Mouse (Mus musculus): ENCODE measurements around the gene Ldah. TPM values are rescaled to one million over a fixed set of nuclear protein-coding genes. Genes with fewer than 3 reads are reported as not detected.
"Not testable (repeated sequence)": the region's sequence is repeated elsewhere in the genome, so short reads cannot be mapped to it uniquely, and the experiment has no call there.

Ldah gene
- polyA plus RNA-seq (2016; fragmentation: Nextera tagmentation; extraction: Ambion mirVana) = 71.3 and 78.6 TPM in 2 replicates

DNA sequence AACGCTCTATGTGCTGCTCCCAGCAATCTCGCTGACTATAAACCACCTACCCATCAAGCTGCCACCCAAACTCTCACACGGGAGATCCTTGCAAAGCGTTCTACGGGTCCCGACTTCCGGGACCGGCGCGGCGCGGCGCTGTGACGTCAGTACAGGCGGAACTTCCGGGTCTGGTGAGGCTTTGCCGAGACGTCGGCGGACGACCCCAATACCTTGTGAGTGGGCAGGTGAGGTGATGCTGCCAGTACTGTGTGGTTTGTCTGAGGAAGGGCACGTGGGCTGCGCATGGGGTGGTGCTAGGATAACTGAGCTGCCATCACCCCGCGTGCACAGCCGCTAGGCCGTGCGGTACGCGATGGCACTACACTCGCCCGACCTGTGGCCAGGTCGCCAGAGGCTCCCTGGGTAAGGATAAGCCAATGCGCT lies at the start of gene Ldah:
Ldah (plus strand) TSS at position 130 of the 426 bp plus-strand sequence.
- no peak within 1 kb of the TSS for H3K27ac ChIP-seq (replicated peaks)
- 1% methylated on average over 34 of the region's 34 CpGs for WGBS

DNA sequence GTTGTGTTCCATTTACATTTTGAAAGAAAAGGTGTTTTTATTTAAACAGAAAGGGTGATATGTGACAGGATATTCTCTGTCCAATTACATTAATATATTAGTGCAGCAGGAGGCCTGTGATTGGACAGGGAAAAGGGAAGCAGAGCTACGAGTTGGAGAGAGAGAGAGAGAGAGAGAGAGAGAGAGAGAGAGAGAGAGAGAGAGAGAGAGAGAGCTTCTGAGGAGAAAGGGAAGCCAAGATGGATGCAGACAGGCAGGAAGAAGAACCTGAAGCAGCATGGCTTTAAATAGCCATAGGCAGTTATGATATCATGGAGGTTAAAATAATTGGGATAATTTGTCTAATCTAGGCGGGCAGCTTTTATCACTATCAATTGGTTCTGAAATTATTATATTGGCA lies 40.2 kb upstream of the Ldah start:
- Histone ChIP-seq H3K27ac (replicated peaks) (no peak overlapping the region), H3K27me3 (no peaks in the 10 kb centered on the region), H3K4me3 (no peak overlapping the region), H3K9me3 (no peaks in the 10 kb centered on the region), H3K4me2 (replicated peaks) (no peak overlapping the region), H3K9ac (replicated peaks) (no peak overlapping the region), H3K4me1 (no peaks in the 10 kb centered on the region), H3K36me3 (no peaks in the 10 kb centered on the region)
- WGBS = 75% methylated on average over 2 of the region's 2 CpGs
- no peak for ATAC-seq (ENCODE audit: low FRiP score, low read depth)

More for the DNA sequence above, at the start of gene Ldah:
- ATAC-seq (ENCODE audit: low FRiP score, low read depth) = peak; percentile 99
- Histone ChIP-seq H3K4me2 (replicated peaks) (peak within 1 kb of the TSS; percentile 74), H3K9me3 (no peaks in the 10 kb centered on the region), H3K4me1 (peaks cover 3% of the 10 kb centered on the region; the same call in 1 of the 2 replicates), H3K9ac (replicated peaks) (peak within 1 kb of the TSS; percentile 75), H3K36me3 (peaks cover 3% of the 10 kb centered on the region; the same call in 1 of the 2 replicates), H3K4me3 (peak within 1 kb of the TSS; percentile 64), H3K27me3 (no peaks in the 10 kb centered on the region)

DNA sequence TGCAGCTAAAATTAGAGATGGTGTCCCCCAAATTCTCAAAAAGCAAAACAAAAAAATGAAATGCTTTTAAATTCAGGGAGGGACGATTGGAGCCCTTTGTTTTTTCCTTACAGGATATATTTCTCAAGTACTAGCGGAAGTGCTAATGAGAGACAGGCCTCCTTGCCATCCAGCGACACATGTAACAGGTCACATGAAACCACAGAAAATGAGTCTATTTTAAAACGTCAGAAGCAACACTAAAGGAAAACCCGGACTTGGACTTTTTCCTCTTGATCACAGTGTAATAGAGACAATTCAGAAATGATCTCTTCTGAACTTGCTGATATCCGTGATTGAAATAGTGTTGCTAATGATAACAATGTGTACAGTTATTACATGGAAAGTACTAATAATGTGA lies 27.0 kb upstream of the Ldah start:
- Histone ChIP-seq H3K27ac (replicated peaks) (no peak overlapping the region), H3K27me3 (no peaks in the 10 kb centered on the region), H3K9me3 (no peaks in the 10 kb centered on the region), H3K4me3 (no peak overlapping the region), H3K4me1 (no peaks in the 10 kb centered on the region), H3K9ac (replicated peaks) (no peak overlapping the region), H3K36me3 (no peaks in the 10 kb centered on the region), H3K4me2 (replicated peaks) (no peak overlapping the region)
- ATAC-seq (ENCODE audit: low FRiP score, low read depth) = no peak
- WGBS = 68% methylated on average over 6 of the region's 6 CpGs

DNA sequence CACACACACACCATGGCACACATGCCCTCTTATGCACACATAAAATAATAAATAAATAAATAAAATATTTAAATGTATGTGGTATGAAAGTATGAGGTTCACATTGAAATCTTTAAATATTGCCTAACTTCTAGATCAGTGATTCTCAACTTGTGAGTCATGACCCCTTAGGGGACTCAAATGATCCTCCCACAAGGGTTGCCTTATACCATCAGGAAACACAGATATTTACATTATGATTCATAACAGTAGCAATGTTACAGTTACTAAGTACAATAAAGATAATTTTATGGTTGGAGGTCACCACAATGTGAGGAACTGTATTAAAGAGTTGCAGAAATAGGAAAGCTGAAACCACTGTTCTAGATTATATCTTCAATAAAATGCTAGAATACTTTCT lies 26.2 kb upstream of the Ldah start:
- ATAC-seq (ENCODE audit: low FRiP score, low read depth) = no peak
- H3K9me3 ChIP-seq = no peaks in the 10 kb centered on the region
- H3K27ac ChIP-seq (replicated peaks) = no peak overlapping the region
- no peak overlapping the region for H3K4me2 ChIP-seq (replicated peaks)
- H3K27me3 ChIP-seq = no peaks in the 10 kb centered on the region
- no peak overlapping the region for H3K9ac ChIP-seq (replicated peaks)
- no peaks in the 10 kb centered on the region for H3K4me1 ChIP-seq
- H3K36me3 ChIP-seq = no peaks in the 10 kb centered on the region
- H3K4me3 ChIP-seq = no peak overlapping the region

DNA sequence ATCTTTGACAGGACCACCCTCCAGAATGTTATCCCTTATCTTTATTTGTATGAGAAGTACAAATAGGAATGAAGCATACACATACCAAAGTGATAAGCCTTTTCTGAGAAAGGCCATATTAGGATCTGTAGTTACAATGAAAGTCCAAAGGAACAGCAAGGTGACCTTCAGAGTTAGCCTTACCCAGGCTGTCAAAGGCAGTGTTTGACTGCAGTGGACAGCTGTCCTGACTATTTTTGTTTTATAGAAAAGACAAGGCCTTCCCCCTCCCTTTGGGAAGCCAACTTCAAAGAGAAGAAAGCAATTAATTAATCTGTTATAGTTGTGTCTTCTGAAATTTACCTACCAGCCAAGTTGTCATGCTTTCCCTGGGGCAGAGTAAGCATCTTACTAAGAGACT lies 23.4 kb upstream of the Ldah start:
- no peak overlapping the region for H3K4me3 ChIP-seq
- H3K36me3 ChIP-seq = no peaks in the 10 kb centered on the region
- no peak overlapping the region for H3K27ac ChIP-seq (replicated peaks)
- H3K4me1 ChIP-seq = no peaks in the 10 kb centered on the region
- no peak for ATAC-seq (ENCODE audit: low FRiP score, low read depth)
- H3K4me2 ChIP-seq (replicated peaks) = no peak overlapping the region
- H3K9ac ChIP-seq (replicated peaks) = no peak overlapping the region
- H3K27me3 ChIP-seq = no peaks in the 10 kb centered on the region
- H3K9me3 ChIP-seq = no peaks in the 10 kb centered on the region

DNA sequence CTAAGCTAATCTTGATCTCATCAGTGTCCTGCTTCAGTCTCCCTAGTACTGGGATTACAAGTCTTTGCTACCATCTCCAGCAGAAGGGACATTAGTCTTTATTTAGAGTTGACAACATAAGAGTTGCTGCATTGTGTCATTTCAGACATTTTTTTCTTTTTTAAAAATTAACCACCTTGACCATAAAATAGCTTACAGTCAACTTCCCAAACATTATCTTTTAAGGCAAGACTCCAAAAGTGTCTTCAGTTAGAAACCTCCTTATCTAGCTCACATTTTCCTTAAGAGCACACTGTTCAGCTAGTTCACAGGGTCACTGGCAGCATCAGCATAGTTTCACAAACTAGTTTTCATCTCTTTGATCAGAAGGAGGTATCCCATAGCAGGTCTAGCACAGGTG lies 19.7 kb upstream of the Ldah start:
- no peaks in the 10 kb centered on the region for H3K9me3 ChIP-seq
- no peaks in the 10 kb centered on the region for H3K4me1 ChIP-seq

DNA sequence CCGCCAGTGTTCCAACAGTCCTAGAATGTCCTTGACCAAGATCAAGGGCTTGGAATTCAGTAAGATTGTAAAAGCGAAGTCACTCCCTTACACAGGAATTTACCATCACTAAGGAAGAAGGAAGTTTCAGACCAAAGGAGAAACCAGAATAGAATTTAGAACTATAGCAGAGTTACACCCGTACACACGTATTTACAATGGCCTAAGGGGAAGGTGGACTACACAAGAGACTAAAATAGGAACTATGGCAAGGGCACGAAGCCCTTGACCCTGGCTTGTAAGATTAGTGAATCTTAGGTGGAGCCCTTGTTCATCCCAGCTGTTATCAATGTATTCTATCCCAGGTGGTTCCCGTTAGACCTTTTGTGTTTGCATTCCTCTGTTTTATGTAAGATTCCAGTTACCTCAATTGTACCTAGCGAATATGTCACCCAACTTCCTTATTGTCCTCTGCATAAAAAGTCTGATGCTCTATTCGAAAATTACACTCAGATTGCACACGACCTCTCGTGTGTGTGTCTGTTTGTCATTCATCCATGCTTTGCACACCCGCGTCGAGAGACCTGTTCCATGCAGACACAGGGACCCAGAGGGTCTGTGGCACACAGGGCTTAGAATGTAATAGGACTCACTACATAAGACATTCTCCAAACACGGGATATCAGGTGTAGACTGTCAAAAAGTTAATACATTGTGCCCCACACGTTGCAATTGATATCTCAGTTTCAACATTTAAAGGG lies 18.9 kb upstream of the Ldah start:
- not testable (repeated sequence) for H3K9me3 ChIP-seq; H3K36me3 ChIP-seq; H3K27me3 ChIP-seq; H3K4me2 ChIP-seq (replicated peaks); H3K4me3 ChIP-seq; ATAC-seq (ENCODE audit: low FRiP score, low read depth); H3K4me1 ChIP-seq; H3K9ac ChIP-seq (replicated peaks); H3K27ac ChIP-seq (replicated peaks)
- 84% methylated on average over 15 of the region's 15 CpGs for WGBS

More for the DNA sequence above, 19.7 kb upstream of the Ldah start:
- Histone ChIP-seq H3K36me3 (no peaks in the 10 kb centered on the region), H3K4me3 (no peak overlapping the region), H3K27ac (replicated peaks) (no peak overlapping the region), H3K9ac (replicated peaks) (no peak overlapping the region), H3K4me2 (replicated peaks) (no peak overlapping the region), H3K27me3 (no peaks in the 10 kb centered on the region)
- no peak for ATAC-seq (ENCODE audit: low FRiP score, low read depth)

DNA sequence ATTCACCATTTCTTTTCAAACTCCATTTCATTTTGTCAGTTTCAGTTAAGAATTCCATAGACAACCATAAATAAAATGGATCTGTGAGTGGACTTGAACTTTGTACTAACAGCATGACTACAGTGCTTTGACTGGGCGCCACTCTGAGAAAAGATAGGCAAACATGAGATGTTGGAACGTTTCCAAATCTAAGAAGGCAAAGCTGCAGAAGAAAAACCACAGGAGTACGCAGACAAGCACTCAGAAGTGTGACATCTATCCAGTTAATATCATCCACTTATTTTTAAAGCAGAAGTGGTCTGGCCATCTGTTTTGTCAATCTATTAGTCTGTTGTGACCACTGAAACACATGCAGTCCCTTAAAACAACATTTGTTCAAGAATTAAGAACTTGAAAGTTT lies 18.2 kb upstream of the Ldah start:
- H3K36me3 ChIP-seq = no peaks in the 10 kb centered on the region
- WGBS = 67% methylated on average over 3 of the region's 3 CpGs
- no peak overlapping the region for H3K27ac ChIP-seq (replicated peaks)
- H3K9me3 ChIP-seq = no peaks in the 10 kb centered on the region
- no peaks in the 10 kb centered on the region for H3K27me3 ChIP-seq
- H3K4me2 ChIP-seq (replicated peaks) = no peak overlapping the region
- no peak overlapping the region for H3K9ac ChIP-seq (replicated peaks)
- ATAC-seq (ENCODE audit: low FRiP score, low read depth) = no peak
- no peak overlapping the region for H3K4me3 ChIP-seq
- H3K4me1 ChIP-seq = no peaks in the 10 kb centered on the region

DNA sequence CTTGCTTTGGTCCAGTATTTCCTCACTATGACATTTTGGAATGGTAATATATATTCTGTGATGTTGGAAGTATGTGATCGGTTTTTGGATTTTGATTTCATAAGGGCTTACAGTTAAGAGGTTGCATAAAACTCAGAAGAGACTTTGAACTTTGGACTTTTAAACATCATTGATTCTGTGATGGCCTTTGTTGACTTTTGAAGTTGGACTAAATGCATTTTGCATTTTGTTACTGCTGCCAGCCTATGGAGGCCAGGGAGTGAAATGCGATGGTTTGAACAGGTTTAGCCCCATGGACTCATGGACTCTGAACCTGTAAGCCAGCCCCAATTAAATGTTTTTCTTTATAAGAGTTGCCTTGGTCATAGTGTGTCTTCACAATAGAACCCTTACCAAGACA lies 2.2 kb upstream of the Ldah start:
- H3K4me3 ChIP-seq = no peak overlapping the region
- no peaks in the 10 kb centered on the region for H3K9me3 ChIP-seq
- no peak for ATAC-seq (ENCODE audit: low FRiP score, low read depth)
- 85% methylated on average over 2 of the region's 2 CpGs for WGBS
- H3K27me3 ChIP-seq = no peaks in the 10 kb centered on the region
- no peak overlapping the region for H3K9ac ChIP-seq (replicated peaks)
- no peak overlapping the region for H3K27ac ChIP-seq (replicated peaks)
- no peaks in the 10 kb centered on the region for H3K36me3 ChIP-seq
- no peak overlapping the region for H3K4me2 ChIP-seq (replicated peaks)
- peaks cover 3% of the 10 kb centered on the region; the same call in 1 of the 2 replicates for H3K4me1 ChIP-seq

DNA sequence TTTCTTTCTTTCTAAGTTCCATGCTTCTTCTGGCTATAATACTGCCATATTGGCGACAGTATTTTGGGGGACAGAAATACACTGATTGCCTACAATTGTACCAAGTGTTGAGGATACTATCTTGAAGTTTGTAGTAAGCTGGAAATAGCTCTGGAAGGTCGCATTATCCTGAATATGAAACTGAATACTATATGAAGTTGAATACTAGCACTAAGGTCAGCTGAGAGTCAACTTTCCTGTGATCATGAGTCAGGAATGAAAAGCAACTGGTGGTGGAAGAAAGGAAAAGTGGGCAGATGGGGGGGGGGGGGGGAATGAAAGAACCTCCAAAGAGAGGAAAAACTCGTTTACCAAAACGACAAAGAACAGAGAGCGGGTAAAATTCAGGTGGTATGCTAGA lies 329 bp upstream of the Ldah start:
- Histone ChIP-seq H3K27ac (replicated peaks) (no peak overlapping the region), H3K4me1 (peaks cover 3% of the 10 kb centered on the region; the same call in 1 of the 2 replicates), H3K9ac (replicated peaks) (peak overlapping the region; percentile 75), H3K27me3 (no peaks in the 10 kb centered on the region), H3K36me3 (no peaks in the 10 kb centered on the region), H3K4me2 (replicated peaks) (peak overlapping the region; percentile 74), H3K4me3 (peak overlapping the region; percentile 64), H3K9me3 (no peaks in the 10 kb centered on the region)
- peak; percentile 16; the same call in 1 of the 2 replicates for ATAC-seq (ENCODE audit: low FRiP score, low read depth)
- WGBS = 24% methylated on average over 5 of the region's 5 CpGs

DNA sequence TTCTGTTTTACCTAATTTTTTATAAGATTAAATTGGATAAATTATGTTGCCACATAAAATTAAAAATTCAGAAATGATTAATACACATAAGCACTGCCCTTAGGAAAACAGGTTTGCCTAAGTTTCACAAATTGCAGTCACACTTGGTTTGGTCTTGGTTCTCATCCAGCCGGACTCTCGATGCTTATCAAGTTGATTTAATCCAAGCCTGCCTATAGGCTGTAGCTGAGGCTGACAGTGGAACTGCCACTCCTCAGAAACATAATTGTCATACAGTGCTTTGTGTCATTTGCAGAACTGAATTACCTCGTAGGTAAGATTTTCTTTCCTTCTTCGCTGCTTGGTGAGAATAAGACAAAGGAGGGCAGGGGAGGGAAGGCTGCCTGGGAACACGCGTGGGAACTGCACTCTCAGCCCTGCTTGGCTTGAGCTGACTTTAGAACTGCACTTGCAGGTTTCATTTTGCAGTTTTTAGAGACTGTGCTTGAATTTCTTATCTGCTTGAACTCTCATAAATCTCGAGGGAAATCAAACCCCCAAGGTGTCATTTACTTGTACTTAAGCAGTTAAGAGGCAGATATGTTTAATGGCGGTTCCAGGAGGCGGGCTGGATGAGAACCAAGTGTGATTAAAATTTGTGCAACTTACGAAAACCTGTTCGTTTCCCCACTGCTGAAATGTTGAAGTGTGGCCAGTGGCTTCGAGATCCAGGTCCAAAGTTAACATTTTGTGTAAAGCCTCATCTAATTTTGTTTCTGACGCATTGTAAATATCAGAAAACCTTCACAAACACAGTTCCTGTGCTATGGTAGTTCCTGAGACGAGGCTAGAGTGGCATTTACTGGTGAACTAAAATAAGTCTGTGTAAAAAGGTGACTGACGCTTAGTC lies 8.7 kb downstream of the Ldah start:
- no peaks in the 10 kb centered on the region for H3K4me1 ChIP-seq
- no peaks in the 10 kb centered on the region for H3K9me3 ChIP-seq
- no peak overlapping the region for H3K27ac ChIP-seq (replicated peaks)
- WGBS = 88% methylated on average over 15 of the region's 15 CpGs
- H3K36me3 ChIP-seq = peaks cover 5% of the 10 kb centered on the region; the same call in 1 of the 2 replicates
- ATAC-seq (ENCODE audit: low FRiP score, low read depth) = no peak
- H3K4me3 ChIP-seq = no peak overlapping the region
- H3K4me2 ChIP-seq (replicated peaks) = no peak overlapping the region
- no peaks in the 10 kb centered on the region for H3K27me3 ChIP-seq
- H3K9ac ChIP-seq (replicated peaks) = no peak overlapping the region; the same call in 1 of the 2 replicates

DNA sequence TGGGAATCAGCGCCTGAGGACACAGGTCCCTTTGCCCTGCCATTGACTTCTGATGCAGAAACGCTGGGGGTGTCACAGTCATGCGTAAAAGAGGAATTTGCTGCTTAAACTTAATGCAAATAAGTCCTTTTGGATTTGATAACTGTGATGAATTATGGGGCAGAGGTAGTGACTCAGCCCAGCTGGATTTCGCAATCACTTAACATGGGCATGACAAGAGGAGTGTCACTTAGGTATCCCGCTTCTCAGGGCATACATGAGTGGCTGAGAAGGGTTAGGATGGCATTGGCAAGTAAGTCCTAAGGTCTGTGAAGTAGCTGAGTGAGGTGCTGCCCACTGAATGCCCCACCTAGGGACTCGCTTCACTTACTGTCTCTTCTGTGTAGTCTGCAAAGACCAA lies 15.1 kb downstream of the Ldah start:
- no peak for ATAC-seq (ENCODE audit: low FRiP score, low read depth)
- H3K27ac ChIP-seq (replicated peaks) = no peak overlapping the region
- H3K27me3 ChIP-seq = no peaks in the 10 kb centered on the region
- WGBS = 94% methylated on average over 6 of the region's 6 CpGs
- no peaks in the 10 kb centered on the region for H3K9me3 ChIP-seq
- H3K4me2 ChIP-seq (replicated peaks) = no peak overlapping the region
- H3K4me3 ChIP-seq = no peak overlapping the region
- no peak overlapping the region for H3K9ac ChIP-seq (replicated peaks)
- peaks cover 21% of the 10 kb centered on the region for H3K36me3 ChIP-seq
- no peaks in the 10 kb centered on the region for H3K4me1 ChIP-seq
